Mouse (Mus musculus) liver, postnatal 0 days (tissue): ENCODE data around the gene Proz.

Experiments used
- CTCF ChIP-seq: sonication (generic); IDR thresholded peaks from 2 replicates; pipeline ENCODE4 v1.5.1; 2016; ENCODE audit warnings: antibody characterized with exemption, low read depth
- EP300 ChIP-seq: IDR thresholded peaks from 2 replicates; pipeline ENCODE4 v1.6.1; 2016; ENCODE audit warnings: antibody characterized with exemption, low read depth, mild to moderate bottlenecking

DNA sequence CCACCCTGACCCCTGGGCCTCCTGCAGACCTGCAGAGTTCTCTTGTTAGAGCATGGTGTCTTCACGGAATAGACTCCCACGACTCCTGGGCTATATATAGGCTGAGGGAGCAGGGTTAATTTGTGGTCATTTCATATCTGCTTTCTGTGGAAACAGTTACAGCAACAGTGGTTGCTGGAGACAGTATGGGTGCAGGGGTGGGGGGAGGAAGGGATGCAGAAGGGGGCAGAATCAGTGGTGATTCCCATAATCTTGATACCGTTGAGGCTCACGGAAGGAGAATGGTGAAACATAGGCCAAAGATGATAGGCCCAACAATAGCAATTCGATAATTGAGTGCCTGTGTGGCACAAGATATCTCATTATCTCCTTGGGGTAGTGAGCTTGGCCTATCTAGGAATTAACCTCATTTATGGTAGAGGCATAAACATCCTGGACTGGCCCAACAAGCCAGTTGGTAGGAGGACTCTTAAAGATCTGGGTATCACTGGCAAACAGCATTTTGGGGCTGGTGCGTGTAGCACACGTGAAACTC, 62.2 kb downstream of the Proz start:
- TF ChIP-seq CTCF, result no peak
- TF ChIP-seq EP300, result peak; percentile 83
